Mouse (Mus musculus): Measurements from ENCODE around the gene Gm20814. TPM values are rescaled to one million over a fixed set of nuclear protein-coding genes. Genes with fewer than 3 reads are reported as not detected.

Gm20814 gene
- polyA plus RNA-seq (2012; rRNA removed), result not detected in 2 replicates

GRCm38 (mm10) chrY:75195556-75195955 lies at the start of gene Gm20814:
Gene Gm20814 (plus strand): TSS chrY:75195856.

